Mouse (Mus musculus) lung, postnatal 0 days (tissue): ENCODE measurements at regions not wholly inside any gene's neighbourhood (a gene's known extent, or its start where the extent isn't known, plus 50 kb on each side); places are given as distances from the start of the nearest gene placed in this dataset.

ENCODE experiments used
- CTCF ChIP-seq: IDR thresholded peaks from 2 replicates; pipeline ENCODE4 v1.5.1; 2016; ENCODE audit warnings: antibody characterized with exemption, mild to moderate bottlenecking
- EP300 ChIP-seq: IDR thresholded peaks from 2 replicates; pipeline ENCODE4 v1.6.1; 2016; ENCODE audit warnings: antibody characterized with exemption, mild to moderate bottlenecking, control low read depth

- no peak for TF ChIP-seq CTCF
- TF ChIP-seq EP300, result no peak
Measured at GRCm38 (mm10) chr10:96414807-96415206, 202.0 kb upstream of the Btg1 start.
